Mouse (Mus musculus) layer of hippocampus, postnatal 10 days (tissue): ENCODE results near the gene Gja4. TPM values are rescaled to one million over a fixed set of nuclear protein-coding genes. Genes with fewer than 3 reads are reported as not detected.

Source experiments
- DNase-seq, 2 experiments: peaks; one replicate each; pipeline ENCODE4 v3.0.0; 2021; ENCODE audit warnings: low spot score in 2 of 2
- total RNA-seq, 2 experiments: library from RNA; stranded (reverse); gene quantifications; 2 replicates each; pipeline ENCODE4 v1.2.3; 2021

The Gja4 gene
- total RNA-seq, 2 experiments from 2014 or later, result 10.7 to 11.1 TPM

DNA sequence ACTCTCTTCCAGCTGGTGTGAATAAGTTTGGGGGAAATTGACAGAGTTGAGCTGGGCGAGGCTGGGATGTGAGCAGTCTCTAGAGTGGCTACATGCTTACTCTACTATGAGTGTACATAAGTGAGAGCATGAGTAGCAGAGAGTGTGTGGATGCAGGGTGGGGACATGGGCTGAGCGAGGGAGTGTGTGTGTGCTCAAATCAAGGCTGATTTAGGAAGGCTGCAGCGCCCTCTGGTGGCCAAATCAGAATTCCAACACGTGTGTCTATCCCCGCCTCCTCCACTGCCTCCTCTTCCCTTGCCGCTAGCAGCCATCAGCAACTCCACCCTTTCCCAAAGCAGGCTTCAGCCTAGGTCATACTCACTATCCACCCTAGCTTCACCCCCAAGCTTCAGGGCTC is 10.9 kb upstream of the Gja4 start:
- DNase-seq, result peak; percentile 86 to 90

GRCm38 (mm10) chr4:127324296-127324695 is 10.5 kb upstream of the Gja4 start:
- DNase-seq, result no peak

GRCm38 (mm10) chr4:127323651-127324050 is 9.8 kb upstream of the Gja4 start:
- no peak for DNase-seq

DNA sequence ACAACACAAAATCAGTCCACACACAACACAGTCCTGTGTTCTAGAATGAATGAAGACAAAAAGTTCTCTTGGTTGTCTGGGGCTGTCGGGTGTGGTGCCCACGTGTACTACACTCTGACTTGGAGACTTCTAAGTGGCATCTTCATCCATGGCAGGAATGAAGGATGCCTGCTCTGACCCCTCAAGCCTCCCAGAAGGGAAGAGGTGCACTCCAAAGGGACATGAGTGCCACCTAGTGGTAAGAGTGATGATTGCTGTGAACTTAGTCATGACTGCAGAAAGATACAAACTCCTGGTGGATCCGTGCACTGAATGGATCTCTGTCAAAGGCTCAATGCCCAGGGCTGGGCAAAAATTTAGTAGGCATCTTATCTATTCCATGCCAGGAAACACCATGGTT is 5.8 kb upstream of the Gja4 start:
- DNase-seq, result peak; percentile 75 to 79

DNA sequence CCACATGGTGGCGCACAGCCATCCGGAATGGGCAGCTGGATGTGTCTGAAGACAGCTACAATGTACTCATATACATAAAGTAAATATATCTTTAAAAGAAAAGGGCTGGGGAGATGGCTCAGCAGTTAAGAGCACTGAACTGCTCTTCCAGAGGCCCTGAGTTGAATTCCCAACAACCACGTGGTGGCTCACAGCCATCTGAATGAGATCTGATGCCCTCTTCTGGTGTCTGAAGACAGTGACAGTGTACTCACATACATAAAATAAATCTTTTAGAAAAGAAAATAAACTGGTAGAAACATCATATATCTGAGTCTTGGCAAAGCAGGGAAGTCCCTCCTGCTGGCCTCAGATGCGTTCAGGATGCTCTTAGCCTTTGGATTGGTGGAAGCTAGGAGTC is 3.3 kb upstream of the Gja4 start:
- DNase-seq, result no peak

- no peak for DNase-seq
Observed at GRCm38 (mm10) chr4:127315753-127316152, 1.9 kb upstream of the Gja4 start.

DNA sequence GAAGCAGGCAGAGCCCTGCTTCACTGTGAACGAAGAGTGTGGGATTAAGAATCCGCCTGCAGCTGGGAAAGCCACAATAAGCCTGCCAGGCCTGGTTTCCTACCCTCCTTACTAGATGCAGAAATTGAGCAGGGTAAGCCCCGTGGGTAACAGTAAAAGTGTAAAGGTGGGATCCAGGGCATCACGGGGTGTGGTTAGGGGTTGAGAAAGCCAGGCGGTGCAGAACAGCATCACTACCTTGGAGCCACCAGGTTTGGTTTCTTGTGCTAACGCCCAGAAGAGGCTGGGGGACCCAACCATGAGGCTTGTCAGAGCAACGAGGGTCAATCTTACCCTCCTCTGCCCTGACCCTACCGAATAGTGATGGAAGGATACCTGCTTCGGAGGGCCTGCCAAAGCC is 746 bp upstream of the Gja4 start:
- DNase-seq, result no peak

- DNase-seq, result no peak
Observed at GRCm38 (mm10) chr4:127312349-127312748, 1.5 kb downstream of the Gja4 start.

GRCm38 (mm10) chr4:127311561-127311960 is 2.3 kb downstream of the Gja4 start:
- DNase-seq, result no peak

DNA sequence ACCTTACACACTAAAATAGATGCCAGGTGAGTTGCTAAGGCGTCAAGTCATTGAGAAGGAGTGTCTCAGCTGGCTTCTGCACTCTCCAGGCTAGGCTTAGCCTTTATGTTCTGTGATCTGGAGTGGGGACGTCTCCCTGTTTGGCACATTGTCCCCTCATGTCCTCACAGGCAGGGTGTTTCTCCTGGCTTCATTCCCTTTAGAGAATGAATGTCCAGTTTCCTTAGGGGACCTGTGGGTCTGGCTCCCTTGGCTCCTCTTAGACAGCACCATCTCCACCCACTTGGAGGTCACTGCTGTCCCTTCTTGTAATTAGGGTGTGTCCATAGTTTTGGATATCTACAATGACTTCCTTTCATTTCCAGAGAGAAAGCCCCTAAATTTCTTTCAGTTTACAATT is 6.9 kb downstream of the Gja4 start:
- DNase-seq, result no peak

DNA sequence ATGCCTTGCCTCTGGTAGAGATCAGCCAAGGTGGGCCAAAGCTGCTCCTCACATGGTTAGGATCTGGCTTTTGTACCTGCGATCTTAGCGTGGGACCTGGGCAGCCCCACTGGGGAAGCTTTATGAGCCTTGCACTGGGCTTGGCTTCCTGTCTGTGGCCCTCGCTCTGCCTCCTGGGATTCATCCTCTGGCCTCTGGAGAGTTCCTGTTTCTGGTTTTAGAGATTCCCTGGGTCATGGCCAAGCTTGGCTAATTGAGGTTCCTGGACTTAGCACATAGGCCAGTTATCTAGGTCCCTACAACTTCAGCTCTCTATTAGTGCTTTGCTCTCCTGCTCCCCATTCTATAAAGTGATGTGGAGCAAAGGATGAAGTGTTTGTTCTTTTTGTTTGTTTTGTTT is 10.0 kb downstream of the Gja4 start:
- no peak for DNase-seq

DNA sequence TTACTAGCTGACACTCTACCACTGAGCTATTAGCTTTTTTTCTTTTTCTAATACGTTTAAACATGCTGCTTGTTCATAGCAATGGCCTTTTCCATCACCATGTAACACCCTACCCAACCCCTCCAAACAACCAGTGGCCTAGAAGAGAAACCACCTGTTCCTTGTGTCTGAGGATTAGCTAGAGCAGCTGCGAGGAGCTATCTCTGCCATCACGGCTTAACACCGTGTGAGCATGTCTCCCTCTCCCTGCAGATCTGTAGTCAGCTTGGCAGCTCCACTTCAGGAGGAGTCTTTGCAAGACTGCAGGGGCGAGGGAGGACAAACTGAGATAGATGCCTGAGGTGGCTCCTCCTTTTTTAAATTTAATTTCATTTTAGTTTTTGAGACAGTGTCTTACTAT is 13.3 kb downstream of the Gja4 start:
- no peak for DNase-seq

DNA sequence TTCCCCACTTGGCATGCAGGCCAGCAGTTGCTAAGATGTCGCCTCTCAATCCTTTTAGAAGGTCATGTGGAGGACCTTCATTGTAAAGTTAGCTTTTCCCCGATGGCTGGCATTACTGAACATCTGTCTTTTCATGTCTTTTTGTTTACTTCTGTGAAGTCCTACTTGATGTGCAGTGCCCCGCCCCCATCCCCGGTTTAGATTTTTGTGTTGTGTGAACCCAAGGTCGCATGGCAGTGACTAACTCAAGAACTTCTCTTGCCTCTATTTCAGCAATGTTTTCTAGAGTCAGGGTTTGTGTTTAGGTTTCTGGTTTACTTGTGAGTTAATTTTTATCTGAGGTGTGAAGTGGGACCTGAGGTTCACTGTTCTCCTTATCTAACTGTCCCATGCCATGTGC is 21.2 kb downstream of the Gja4 start:
- no peak for DNase-seq

GRCm38 (mm10) chr4:127289039-127289548 is 24.7 kb downstream of the Gja4 start:
- DNase-seq, result peak; percentile 27

DNA sequence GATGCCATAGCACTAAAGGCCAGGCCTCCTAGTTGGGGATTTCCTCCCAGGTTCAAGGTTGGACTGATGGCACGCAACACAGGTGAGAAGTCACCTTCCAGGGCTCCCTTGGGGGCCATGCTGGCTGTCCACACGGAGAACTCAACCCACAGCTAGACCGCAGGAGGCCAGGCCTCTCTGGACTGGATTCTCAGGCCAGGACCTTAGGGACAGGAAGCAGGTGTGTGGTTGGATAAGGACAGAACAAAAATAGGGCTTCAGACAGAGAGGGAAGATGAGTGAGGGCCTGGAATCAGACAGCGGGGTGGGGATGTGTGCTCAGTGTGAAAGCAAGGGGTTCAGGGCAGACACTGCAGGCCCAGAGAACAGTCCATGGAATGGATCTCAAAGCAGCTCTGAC is 26.9 kb downstream of the Gja4 start:
- no peak for DNase-seq

- DNase-seq, result no peak
Observed at GRCm38 (mm10) chr4:127279241-127279640, 34.6 kb downstream of the Gja4 start.

DNA sequence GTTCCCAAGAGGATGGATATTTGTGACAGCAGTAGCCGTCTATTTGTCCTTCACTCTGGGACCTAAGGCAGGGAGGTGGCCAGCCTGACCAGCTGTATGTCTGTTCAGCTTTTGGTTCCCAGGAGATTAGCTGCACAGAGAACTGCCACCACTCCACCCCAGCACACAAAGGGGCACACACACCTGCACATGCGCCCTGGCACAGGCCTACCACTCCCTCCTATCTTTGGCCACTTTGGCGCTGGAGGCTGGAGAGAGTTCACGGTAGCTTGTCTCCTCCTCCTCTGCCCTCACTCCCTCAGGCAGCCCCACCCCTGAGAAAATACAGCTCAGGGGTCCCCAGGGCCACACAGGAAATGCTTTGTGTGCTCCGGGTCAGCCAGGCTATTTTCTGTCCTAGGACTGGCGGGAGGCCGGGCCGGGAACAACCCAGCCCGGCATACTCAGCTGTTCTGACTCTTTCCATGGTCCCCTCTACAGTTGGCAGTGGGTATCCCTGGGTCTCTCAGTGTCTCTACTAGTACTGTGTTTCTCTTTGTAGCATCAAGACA is 35.3 kb downstream of the Gja4 start:
- no peak for DNase-seq

GRCm38 (mm10) chr4:127264183-127264554 is 49.7 kb downstream of the Gja4 start:
- DNase-seq, result no peak

GRCm38 (mm10) chr4:127263438-127264182 is 50.2 kb downstream of the Gja4 start:
- no peak for DNase-seq

GRCm38 (mm10) chr4:127261601-127262000 is 52.2 kb downstream of the Gja4 start:
- DNase-seq, result no peak
